Comparison of ENCODE assay signal across 34 mouse cellular contexts in genomic region chr12:93122216-93122615, GRCm38 (mm10).
"Had no signal": no experiment of that assay in that cellular context is flagged by ENCODE, and none has a peak within 500 bp of the region (broad histone marks: within the 10 kb centered on the region; RNA-seq: fewer than 3 reads in every experiment).

No protein-coding gene starts in this region.

- ATAC-seq: hindbrain, embryonic 16.5 days; hindbrain, postnatal 0 days; inflammation-experienced regulatory T-cells, adult 6 months; intestine, embryonic 15.5 days; intestine, embryonic 16.5 days; intestine, postnatal 0 days had no signal

- DNase-seq: heart, postnatal 10 days; heart, postnatal 14 days; heart, postnatal 36 days; heart, postnatal 4 days; kidney, adult 11 months; kidney, adult 18-20 months; kidney, adult 2 months; kidney, adult 8-10 months; kidney, adult 9 months; kidney, postnatal 10 days; kidney, postnatal 14 days; kidney, postnatal 25 days; kidney, postnatal 36 days; kidney, postnatal 4 days; layer of hippocampus, adult 9-11 months; layer of hippocampus, postnatal 36 days had no signal

- H3K36me3 ChIP-seq: heart, embryonic 10.5 days; heart, embryonic 12.5 days; heart, embryonic 13.5 days; heart, embryonic 15.5 days; hindbrain, embryonic 12.5 days; hindbrain, embryonic 13.5 days; hindbrain, embryonic 15.5 days; intestine, embryonic 15.5 days; kidney, embryonic 15.5 days had no signal

- H3K4me2 ChIP-seq: heart, embryonic 11.5 days; heart, embryonic 12.5 days; heart, embryonic 13.5 days; heart, embryonic 15.5 days; hindbrain, embryonic 12.5 days; hindbrain, embryonic 13.5 days; hindbrain, embryonic 14.5 days; hindbrain, embryonic 15.5 days; intestine, embryonic 15.5 days; kidney, embryonic 15.5 days had no signal

- H3K4me1 ChIP-seq: heart, embryonic 10.5 days; heart, embryonic 12.5 days; heart, embryonic 13.5 days; heart, embryonic 15.5 days; hindbrain, embryonic 12.5 days; hindbrain, embryonic 13.5 days; hindbrain, embryonic 15.5 days; intestine, embryonic 15.5 days; kidney, embryonic 15.5 days had no signal

- H3K9ac ChIP-seq: heart, embryonic 12.5 days; heart, embryonic 13.5 days; heart, embryonic 15.5 days; hindbrain, embryonic 12.5 days; hindbrain, embryonic 13.5 days; hindbrain, embryonic 14.5 days; hindbrain, embryonic 15.5 days; intestine, embryonic 15.5 days; kidney, embryonic 15.5 days had no signal

- H3K27ac ChIP-seq: heart, embryonic 10.5 days; heart, embryonic 13.5 days; heart, embryonic 15.5 days; hindbrain, embryonic 12.5 days; hindbrain, embryonic 13.5 days; hindbrain, embryonic 14.5 days; hindbrain, embryonic 15.5 days; hindbrain, postnatal 0 days; intestine, embryonic 15.5 days; kidney, embryonic 15.5 days; kidney, postnatal 0 days; layer of hippocampus, adult 2 months had no signal

- H3K4me3 ChIP-seq: heart, embryonic 10.5 days; heart, embryonic 12.5 days; heart, embryonic 13.5 days; heart, embryonic 15.5 days; hindbrain, embryonic 12.5 days; hindbrain, embryonic 13.5 days; hindbrain, embryonic 15.5 days; intestine, embryonic 15.5 days; kidney, embryonic 15.5 days; layer of hippocampus, adult 2 months had no signal

- H3K9me3 ChIP-seq: heart, embryonic 10.5 days; heart, embryonic 12.5 days; heart, embryonic 13.5 days; heart, embryonic 15.5 days; hindbrain, embryonic 12.5 days; hindbrain, embryonic 13.5 days; hindbrain, embryonic 15.5 days; intestine, embryonic 15.5 days; kidney, embryonic 15.5 days had no signal

- H3K27me3 ChIP-seq: heart, embryonic 12.5 days; heart, embryonic 13.5 days; heart, embryonic 15.5 days; hindbrain, embryonic 12.5 days; hindbrain, embryonic 13.5 days; hindbrain, embryonic 15.5 days; intestine, embryonic 15.5 days; kidney, embryonic 15.5 days had no signal
